Mouse (Mus musculus): Measurements from ENCODE around the gene Gm28372. TPM values are rescaled to one million over a fixed set of nuclear protein-coding genes. Genes with fewer than 3 reads are reported as not detected.
"Not testable (repeated sequence)": the region's sequence is repeated elsewhere in the genome, so short reads cannot be mapped to it uniquely, and the experiment has no call there.

Gm28372 gene
- total RNA-seq, 1 experiment = not detected

GRCm38 (mm10) chr2:130365211-130366094 is 39.6 kb upstream of the Gm28372 start:
- no peak overlapping the region for H3K9ac ChIP-seq (ENCODE audit: insufficient read depth, low read depth, low read length, poor library complexity, severe bottlenecking)
- no peaks in the 10 kb centered on the region for H3K36me3 ChIP-seq (ENCODE audit: control insufficient read depth, insufficient read depth, low read length, poor library complexity, severe bottlenecking)
- H3K9me3 ChIP-seq (ENCODE audit: control insufficient read depth, insufficient read depth, low read depth, low read length) = no peaks in the 10 kb centered on the region
- DNase-seq (ENCODE audit: low read depth, low spot score) = no peak
- H3K4me3 ChIP-seq (ENCODE audit: insufficient read depth in 1 of 2, low read depth in 1 of 2, low read length in 2 of 2, poor library complexity in 1 of 2, severe bottlenecking in 1 of 2) = peak overlapping the region; percentile 16 to 43; a peak in 2 of 4 replicates
- peaks cover 0 to 9% of the 10 kb centered on the region in 2 experiments; a peak in 1 of 4 replicates for H3K4me1 ChIP-seq (ENCODE audit: control insufficient read depth in 2 of 2, insufficient read depth in 2 of 2, low read length in 2 of 2, poor library complexity in 1 of 2)
- in situ Hi-C loops (cut with MboI; ENCODE audit: low sequenced_read_pairs in 2 of 2, unreplicated experiment in 2 of 2) = no loop called here
- no peak for TF ChIP-seq HCFC1 (IDR thresholded peaks at IDR 0.05; ENCODE audit: borderline replicate concordance, insufficient read depth, low read length)
- no peak for TF ChIP-seq MAFK (IDR thresholded peaks at IDR 0.05; ENCODE audit: insufficient read depth, low read depth, low read length)
- no peak for TF ChIP-seq ZC3H11A (IDR thresholded peaks at IDR 0.05; ENCODE audit: borderline replicate concordance, low read depth, low read length)
- no peak for TF ChIP-seq ZNF384 (IDR thresholded peaks at IDR 0.05; ENCODE audit: low read depth, low read length)
- no peak for TF ChIP-seq CHD2 (IDR thresholded peaks at IDR 0.05; ENCODE audit: low read depth, low read length)
- H3K27ac ChIP-seq (ENCODE audit: insufficient read depth, low read depth, low read length, poor library complexity, severe bottlenecking) = no peak overlapping the region

GRCm38 (mm10) chr2:130367386-130367785 is 37.7 kb upstream of the Gm28372 start:
- TF ChIP-seq MAFK (IDR thresholded peaks at IDR 0.05; ENCODE audit: insufficient read depth, low read depth, low read length) = no peak
- no peak for TF ChIP-seq CHD2 (IDR thresholded peaks at IDR 0.05; ENCODE audit: low read depth, low read length)
- TF ChIP-seq ZC3H11A (IDR thresholded peaks at IDR 0.05; ENCODE audit: borderline replicate concordance, low read depth, low read length) = no peak
- no peak for TF ChIP-seq HCFC1 (IDR thresholded peaks at IDR 0.05; ENCODE audit: borderline replicate concordance, insufficient read depth, low read length)
- TF ChIP-seq ZNF384 (IDR thresholded peaks at IDR 0.05; ENCODE audit: low read depth, low read length) = no peak
- H3K4me3 ChIP-seq (ENCODE audit: insufficient read depth in 1 of 2, low read depth in 1 of 2, low read length in 2 of 2, poor library complexity in 1 of 2, severe bottlenecking in 1 of 2) = no peak overlapping the region
- peaks cover 0 to 7% of the 10 kb centered on the region in 2 experiments; a peak in 1 of 4 replicates for H3K4me1 ChIP-seq (ENCODE audit: control insufficient read depth in 2 of 2, insufficient read depth in 2 of 2, low read length in 2 of 2, poor library complexity in 1 of 2)
- H3K36me3 ChIP-seq (ENCODE audit: control insufficient read depth, insufficient read depth, low read length, poor library complexity, severe bottlenecking) = no peaks in the 10 kb centered on the region
- no peak overlapping the region for H3K9ac ChIP-seq (ENCODE audit: insufficient read depth, low read depth, low read length, poor library complexity, severe bottlenecking)
- H3K9me3 ChIP-seq (ENCODE audit: control insufficient read depth, insufficient read depth, low read depth, low read length) = no peaks in the 10 kb centered on the region
- in situ Hi-C loops (cut with MboI; ENCODE audit: low sequenced_read_pairs in 2 of 2, unreplicated experiment in 2 of 2) = no loop called here
- no peak overlapping the region for H3K27ac ChIP-seq (ENCODE audit: insufficient read depth, low read depth, low read length, poor library complexity, severe bottlenecking)
- DNase-seq (ENCODE audit: low read depth, low spot score) = no peak

GRCm38 (mm10) chr2:130373026-130373425 is 32.0 kb upstream of the Gm28372 start:
- in situ Hi-C loops (cut with MboI; ENCODE audit: low sequenced_read_pairs in 2 of 2, unreplicated experiment in 2 of 2); H3K36me3 ChIP-seq (ENCODE audit: control insufficient read depth, insufficient read depth, low read length, poor library complexity, severe bottlenecking); H3K4me3 ChIP-seq (ENCODE audit: insufficient read depth in 1 of 2, low read depth in 1 of 2, low read length in 2 of 2, poor library complexity in 1 of 2, severe bottlenecking in 1 of 2); H3K9ac ChIP-seq (ENCODE audit: insufficient read depth, low read depth, low read length, poor library complexity, severe bottlenecking); H3K9me3 ChIP-seq (ENCODE audit: control insufficient read depth, insufficient read depth, low read depth, low read length); H3K27ac ChIP-seq (ENCODE audit: insufficient read depth, low read depth, low read length, poor library complexity, severe bottlenecking); DNase-seq (ENCODE audit: low read depth, low spot score); H3K4me1 ChIP-seq (ENCODE audit: control insufficient read depth in 2 of 2, insufficient read depth in 2 of 2, low read length in 2 of 2, poor library complexity in 1 of 2): not testable (repeated sequence)

GRCm38 (mm10) chr2:130374951-130375350 is 30.1 kb upstream of the Gm28372 start:
- in situ Hi-C loops (cut with MboI; ENCODE audit: low sequenced_read_pairs in 2 of 2, unreplicated experiment in 2 of 2) = no loop called here
- Histone ChIP-seq H3K9ac (ENCODE audit: insufficient read depth, low read depth, low read length, poor library complexity, severe bottlenecking) (no peak overlapping the region), H3K4me3 (ENCODE audit: insufficient read depth in 1 of 2, low read depth in 1 of 2, low read length in 2 of 2, poor library complexity in 1 of 2, severe bottlenecking in 1 of 2) (no peak overlapping the region), H3K9me3 (ENCODE audit: control insufficient read depth, insufficient read depth, low read depth, low read length) (no peaks in the 10 kb centered on the region), H3K27ac (ENCODE audit: insufficient read depth, low read depth, low read length, poor library complexity, severe bottlenecking) (no peak overlapping the region), H3K4me1 (ENCODE audit: control insufficient read depth in 2 of 2, insufficient read depth in 2 of 2, low read length in 2 of 2, poor library complexity in 1 of 2) (0 out of 4 replicates have a peak, but pooled peaks cover 0 to 1% of the 10 kb centered on the region in 2 experiments), H3K36me3 (ENCODE audit: control insufficient read depth, insufficient read depth, low read length, poor library complexity, severe bottlenecking) (no peaks in the 10 kb centered on the region)
- no peak for TF ChIP-seq CHD2 (IDR thresholded peaks at IDR 0.05; ENCODE audit: low read depth, low read length)
- no peak for TF ChIP-seq ZNF384 (IDR thresholded peaks at IDR 0.05; ENCODE audit: low read depth, low read length)
- no peak for TF ChIP-seq HCFC1 (IDR thresholded peaks at IDR 0.05; ENCODE audit: borderline replicate concordance, insufficient read depth, low read length)
- no peak for TF ChIP-seq ZC3H11A (IDR thresholded peaks at IDR 0.05; ENCODE audit: borderline replicate concordance, low read depth, low read length)
- no peak for TF ChIP-seq MAFK (IDR thresholded peaks at IDR 0.05; ENCODE audit: insufficient read depth, low read depth, low read length)
- DNase-seq (ENCODE audit: low read depth, low spot score) = no peak

Measured in ES-E14 (cell line).